Mouse (Mus musculus): ENCODE measurements around the gene 1700057G04Rik.

GRCm38 (mm10) chr9:92353306-92353705 is 44.1 kb downstream of the 1700057G04Rik start:
- TF ChIP-seq POLR2A (IDR thresholded peaks at IDR 0.05; ENCODE audit: insufficient read depth, low read depth, low read length): no peak
- TF ChIP-seq CTCF (IDR thresholded peaks at IDR 0.05; ENCODE audit: insufficient read depth, low read depth, low read length): no peak

All from olfactory bulb, adult 2 months (tissue).